Mouse (Mus musculus): ENCODE data around the gene Gm21974.

- TF ChIP-seq CTCF (IDR thresholded peaks at IDR 0.05), result no peak
- no peak for TF ChIP-seq EP300 (IDR thresholded peaks at IDR 0.05; ENCODE audit: insufficient read depth, low read depth, low read length)
- TF ChIP-seq POLR2A (IDR thresholded peaks at IDR 0.05; ENCODE audit: insufficient read depth, low read depth, low read length), result no peak
These were observed 26.0 kb downstream of the Gm21974 start for GRCm38 (mm10) chr7:127869149-127869810.
